Mouse (Mus musculus) brain, embryonic 14.5 days (tissue): ENCODE measurements around the gene Ikzf2.

Source experiments
- CTCF ChIP-seq: fragments of 200-500 bp; IDR thresholded peaks from 2 replicates; pipeline ENCODE4 v1.5.1; 2012; ENCODE audit warnings: inconsistent platforms, mild to moderate bottlenecking, moderate library complexity, borderline replicate concordance; ENCODE audit not compliant: insufficient read depth, insufficient read length; ENCODE audit errors: extremely low read depth
- POLR2A ChIP-seq: fragments of 200-500 bp; IDR thresholded peaks from 2 replicates; pipeline ENCODE4 v1.6.1; 2012; ENCODE audit warnings: mild to moderate bottlenecking, inconsistent platforms, borderline replicate concordance; ENCODE audit not compliant: poor library complexity, insufficient read depth, insufficient read length, severe bottlenecking; ENCODE audit errors: extremely low read depth

DNA sequence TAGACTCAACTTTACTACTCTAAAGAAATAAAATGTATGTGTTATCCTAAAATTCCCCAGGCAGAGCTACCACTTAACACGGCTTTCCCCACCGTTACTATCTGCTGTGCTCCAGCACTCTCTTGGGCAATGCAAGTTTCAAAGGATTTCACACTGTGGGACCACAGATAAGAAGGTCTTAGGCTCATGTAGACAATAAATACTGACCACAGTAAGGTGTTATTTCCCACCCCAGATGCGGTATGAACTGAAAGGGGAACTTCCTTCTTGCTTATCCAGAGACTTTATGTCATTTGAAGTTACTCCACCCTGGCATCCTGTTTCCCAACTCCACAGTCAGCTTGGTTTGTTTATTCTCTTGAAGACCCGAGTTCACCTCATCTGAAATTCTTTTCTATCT lies 191.0 kb downstream of the Ikzf2 start:
- TF ChIP-seq CTCF (no peak), POLR2A (no peak)
